Mouse (Mus musculus): ENCODE results near the gene Trip6.

GRCm38 (mm10) chr5:137335066-137335465 lies 20.9 kb upstream of the Trip6 start:
- TF ChIP-seq EP300 (IDR thresholded peaks at IDR 0.05) (no peak), CTCF (IDR thresholded peaks at IDR 0.05) (no peak)

All from lung, postnatal 0 days (tissue).